Mouse (Mus musculus): Measurements from ENCODE around the gene Fv1. TPM values are rescaled to one million over a fixed set of nuclear protein-coding genes. Genes with fewer than 3 reads are reported as not detected.

Gene Fv1
- 1.2 and 1.8 TPM in 2 replicates for polyA plus RNA-seq (2012; rRNA removed; ENCODE audit: low replicate concordance)

DNA sequence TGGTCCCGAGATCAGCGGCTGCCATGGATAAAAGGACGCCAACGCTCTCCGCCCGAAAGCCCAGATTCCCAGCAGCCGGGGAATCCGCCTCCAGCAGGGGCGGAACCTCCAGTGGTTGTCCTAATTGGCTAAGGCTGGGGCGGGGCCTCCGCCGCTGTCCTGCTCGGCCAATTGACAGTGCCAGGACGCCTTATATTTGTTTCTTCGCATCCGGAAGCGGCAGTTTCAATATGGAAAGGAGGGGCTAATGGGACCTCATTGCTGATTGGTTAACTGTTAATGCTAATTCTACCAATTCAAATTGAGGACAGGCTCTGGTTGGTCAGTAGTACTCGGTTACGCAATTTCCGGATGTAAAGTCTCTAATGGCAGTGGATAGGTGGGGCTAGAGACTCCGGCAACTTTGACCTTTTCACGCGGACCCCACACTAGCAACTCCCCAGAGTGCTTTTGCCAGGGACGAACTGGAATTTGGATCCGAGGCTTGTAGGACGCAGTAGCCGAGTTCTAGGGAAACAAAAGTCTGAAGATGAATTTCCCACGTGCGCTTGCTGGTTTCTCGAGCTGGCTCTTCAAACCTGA is at the start of gene Fv1, which contains the start of gene Miip:
Fv1 (plus strand) TSS at position 530 of the 582 bp plus-strand sequence.
Miip (minus strand) TSS at position 367 of the 582 bp plus-strand sequence.

DNA sequence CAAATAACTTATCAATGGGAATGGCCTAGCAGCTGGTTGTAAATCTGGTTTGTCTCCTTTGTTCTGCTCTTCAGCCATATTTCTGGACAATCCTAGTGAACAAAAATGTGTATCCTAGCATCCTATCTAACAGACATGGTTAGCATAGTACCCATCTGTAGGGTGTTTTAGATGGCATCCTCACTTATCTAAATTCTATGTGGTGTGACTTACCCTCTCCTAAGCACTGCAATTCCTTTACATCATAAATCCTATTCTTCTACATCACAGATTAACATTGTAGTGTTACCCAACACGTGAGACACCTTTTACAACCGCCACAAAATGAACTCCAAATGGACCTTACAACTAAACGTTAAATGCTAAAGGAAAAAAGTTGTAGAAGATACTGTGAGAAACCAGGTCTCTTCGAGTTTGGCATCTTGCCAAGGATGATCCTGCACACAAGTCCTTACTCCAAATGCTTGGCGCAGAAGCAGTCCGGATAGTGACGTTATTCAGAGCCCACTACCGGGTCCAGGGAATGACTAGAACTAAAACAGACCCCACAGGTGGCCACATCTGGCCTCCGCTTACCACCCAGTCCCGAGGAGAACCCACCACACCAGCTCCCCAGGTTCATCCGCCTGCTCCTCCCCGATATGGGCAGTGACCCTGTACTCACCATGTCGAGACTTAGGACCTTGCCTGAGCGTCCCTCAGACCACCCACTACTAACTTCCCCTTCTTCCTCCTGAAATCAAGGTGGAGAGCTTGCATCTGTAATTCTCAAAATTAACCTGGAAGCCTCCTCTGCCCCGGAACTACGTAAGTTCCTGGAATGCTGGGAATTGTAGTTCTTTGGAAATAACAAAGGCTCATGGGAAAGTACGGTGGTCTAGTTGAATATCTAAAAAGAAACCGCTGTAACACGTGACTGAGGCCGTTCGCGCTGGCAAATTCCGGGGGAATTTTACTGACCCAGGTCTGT is 20.9 kb upstream of the Fv1 start, which contains the start of gene Zfp933:
Zfp933 (minus strand) TSS at position 753 of the 970 bp plus-strand sequence.

DNA sequence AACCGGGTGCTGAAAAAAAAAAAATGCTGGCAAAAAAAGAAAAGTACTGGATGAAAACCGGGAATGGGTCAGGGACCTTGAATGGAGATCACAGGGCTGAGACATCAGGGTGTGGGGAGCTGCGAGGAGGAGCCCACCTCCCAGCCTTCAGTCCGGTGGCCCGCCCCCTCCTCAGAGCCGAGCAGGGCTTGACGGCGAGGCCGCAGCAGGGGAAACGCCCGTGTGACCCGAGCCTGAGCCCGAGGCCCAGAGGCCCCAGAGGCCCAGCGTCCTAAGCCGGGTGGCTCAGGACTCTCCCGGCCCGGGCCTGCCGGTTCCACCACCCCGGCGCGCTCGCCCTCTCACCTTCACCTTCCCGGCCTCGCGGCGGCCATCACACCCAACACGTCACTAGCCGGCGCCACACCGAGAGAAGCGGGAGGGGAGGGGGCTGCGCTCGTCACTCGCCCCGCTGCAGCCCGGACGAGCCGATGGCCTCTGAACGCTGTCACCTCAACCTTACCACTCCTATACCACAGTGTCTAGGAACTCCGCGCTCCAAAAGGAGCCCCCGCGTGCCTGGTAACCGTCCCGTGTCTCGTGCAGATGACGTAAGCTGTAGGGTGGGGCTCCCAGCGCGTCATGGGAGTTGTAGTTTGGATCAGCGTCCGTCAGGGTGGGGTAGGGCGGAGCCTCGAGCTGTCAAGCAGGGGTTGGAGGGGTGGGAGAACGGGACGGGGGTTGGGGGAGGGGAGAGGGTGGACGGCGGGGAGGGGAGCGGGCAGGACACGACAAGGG is 35.7 kb downstream of the Fv1 start, which contains the start of gene Mfn2:
Mfn2 (minus strand) TSS at position 392 of the 777 bp plus-strand sequence.

Other genes with a start within 250 kb of the Fv1 start
- 0.07 and 0.98 TPM in 2 replicates for gene Zfp979, start 226.5 kb upstream of the Fv1 start, polyA plus RNA-seq (2012; rRNA removed; ENCODE audit: low replicate concordance)
- not detected in 2 replicates for gene Zfp534, start 166.4 kb upstream of the Fv1 start, polyA plus RNA-seq (2012; rRNA removed; ENCODE audit: low replicate concordance)
- gene Zfp984, start 59.2 kb upstream of the Fv1 start, polyA plus RNA-seq (2012; rRNA removed; ENCODE audit: low replicate concordance) = 0.22 and 0.78 TPM in 2 replicates
- gene Zfp933, start 20.6 kb upstream of the Fv1 start, polyA plus RNA-seq (2012; rRNA removed; ENCODE audit: low replicate concordance) = 0.39 and 1.1 TPM in 2 replicates
- gene Miip, start 163 bp upstream of the Fv1 start, polyA plus RNA-seq (2012; rRNA removed; ENCODE audit: low replicate concordance) = 57.2 and 81.0 TPM in 2 replicates
- 74.2 and 141 TPM in 2 replicates for gene Mfn2, start 35.7 kb downstream of the Fv1 start, polyA plus RNA-seq (2012; rRNA removed; ENCODE audit: low replicate concordance)
- 60.1 and 68.0 TPM in 2 replicates for gene Plod1, start 67.8 kb downstream of the Fv1 start, polyA plus RNA-seq (2012; rRNA removed; ENCODE audit: low replicate concordance)
- 63.6 and 123 TPM in 2 replicates for gene 2510039O18Rik, start 71.9 kb downstream of the Fv1 start, polyA plus RNA-seq (2012; rRNA removed; ENCODE audit: low replicate concordance)
- not detected in 2 replicates for gene Nppb, start 116.8 kb downstream of the Fv1 start, polyA plus RNA-seq (2012; rRNA removed; ENCODE audit: low replicate concordance)
- 0.19 TPM in 1 of 2 replicates, not detected in the other for gene Nppa, start 131.7 kb downstream of the Fv1 start, polyA plus RNA-seq (2012; rRNA removed; ENCODE audit: low replicate concordance)
- 13.0 and 18.4 TPM in 2 replicates for gene Clcn6, start 169.8 kb downstream of the Fv1 start, polyA plus RNA-seq (2012; rRNA removed; ENCODE audit: low replicate concordance)
- gene Mthfr, start 170.1 kb downstream of the Fv1 start, polyA plus RNA-seq (2012; rRNA removed; ENCODE audit: low replicate concordance) = 34.8 and 35.4 TPM in 2 replicates
- 36.2 and 43.3 TPM in 2 replicates for gene Agtrap, start 219.1 kb downstream of the Fv1 start, polyA plus RNA-seq (2012; rRNA removed; ENCODE audit: low replicate concordance)